Mouse (Mus musculus) forelimb bud, embryonic 11.5 days (tissue): ENCODE measurements at regions not wholly inside any gene's neighbourhood (a gene's known extent, or its start where the extent isn't known, plus 50 kb on each side); places are given as distances from the start of the nearest gene placed in this dataset.
"Not testable (repeated sequence)": the region's sequence is repeated elsewhere in the genome, so short reads cannot be mapped to it uniquely, and the experiment has no call there.

ENCODE experiments used
- DNase-seq: peaks from one replicate; pipeline ENCODE4 v3.0.0-alpha.2; 2012; ENCODE audit warnings: low read depth, low spot score

GRCm38 (mm10) chr13:52255697-52256096 lies 275.4 kb downstream of the Diras2 start:
- peak; percentile 38 for DNase-seq

- DNase-seq: no peak
These were observed 272.7 kb downstream of the Diras2 start for GRCm38 (mm10) chr13:52258373-52258772.

GRCm38 (mm10) chr13:52262949-52263550 lies 268.0 kb downstream of the Diras2 start:
- no peak for DNase-seq

- no peak for DNase-seq
These were observed 262.8 kb downstream of the Diras2 start for GRCm38 (mm10) chr13:52268279-52268678.

GRCm38 (mm10) chr13:52273502-52274246 lies 257.4 kb downstream of the Diras2 start:
- no peak for DNase-seq

GRCm38 (mm10) chr13:52275196-52275595 lies 255.9 kb downstream of the Diras2 start:
- no peak for DNase-seq

GRCm38 (mm10) chr13:52275675-52276074 lies 255.4 kb downstream of the Diras2 start:
- peak; percentile 48 for DNase-seq

GRCm38 (mm10) chr13:52277195-52277594 lies 253.9 kb downstream of the Diras2 start:
- no peak for DNase-seq

- DNase-seq: no peak
These were observed 252.2 kb downstream of the Diras2 start for GRCm38 (mm10) chr13:52278831-52279230.

- DNase-seq: no peak
These were observed 251.7 kb downstream of the Diras2 start for GRCm38 (mm10) chr13:52279281-52279969.

- no peak for DNase-seq
These were observed 251.1 kb downstream of the Diras2 start for GRCm38 (mm10) chr13:52279970-52280348.

- DNase-seq: no peak
These were observed 249.8 kb downstream of the Diras2 start for GRCm38 (mm10) chr13:52281271-52281670.

GRCm38 (mm10) chr13:52282500-52282899 lies 248.6 kb downstream of the Diras2 start:
- DNase-seq: no peak

- DNase-seq: no peak
These were observed 247.6 kb downstream of the Diras2 start for GRCm38 (mm10) chr13:52283456-52283855.

- no peak for DNase-seq
These were observed 246.9 kb downstream of the Diras2 start for GRCm38 (mm10) chr13:52284026-52284801.

- no peak for DNase-seq
These were observed 242.7 kb downstream of the Diras2 start for GRCm38 (mm10) chr13:52288400-52288799.

GRCm38 (mm10) chr13:52295847-52296246 lies 235.2 kb downstream of the Diras2 start:
- no peak for DNase-seq

- no peak for DNase-seq
These were observed 234.4 kb downstream of the Diras2 start for GRCm38 (mm10) chr13:52296541-52297276.

GRCm38 (mm10) chr13:52297277-52297623 lies 233.8 kb downstream of the Diras2 start:
- DNase-seq: no peak

- DNase-seq: no peak
These were observed 232.7 kb downstream of the Diras2 start for GRCm38 (mm10) chr13:52298362-52298761.

- not testable (repeated sequence) for DNase-seq
These were observed 225.8 kb downstream of the Diras2 start for GRCm38 (mm10) chr13:52305328-52305727.
